Mouse (Mus musculus): ENCODE results near the gene Phgdh. TPM values are rescaled to one million over a fixed set of nuclear protein-coding genes. Genes with fewer than 3 reads are reported as not detected.

Phgdh gene
- polyA plus RNA-seq, 1 experiment: 125 TPM

DNA sequence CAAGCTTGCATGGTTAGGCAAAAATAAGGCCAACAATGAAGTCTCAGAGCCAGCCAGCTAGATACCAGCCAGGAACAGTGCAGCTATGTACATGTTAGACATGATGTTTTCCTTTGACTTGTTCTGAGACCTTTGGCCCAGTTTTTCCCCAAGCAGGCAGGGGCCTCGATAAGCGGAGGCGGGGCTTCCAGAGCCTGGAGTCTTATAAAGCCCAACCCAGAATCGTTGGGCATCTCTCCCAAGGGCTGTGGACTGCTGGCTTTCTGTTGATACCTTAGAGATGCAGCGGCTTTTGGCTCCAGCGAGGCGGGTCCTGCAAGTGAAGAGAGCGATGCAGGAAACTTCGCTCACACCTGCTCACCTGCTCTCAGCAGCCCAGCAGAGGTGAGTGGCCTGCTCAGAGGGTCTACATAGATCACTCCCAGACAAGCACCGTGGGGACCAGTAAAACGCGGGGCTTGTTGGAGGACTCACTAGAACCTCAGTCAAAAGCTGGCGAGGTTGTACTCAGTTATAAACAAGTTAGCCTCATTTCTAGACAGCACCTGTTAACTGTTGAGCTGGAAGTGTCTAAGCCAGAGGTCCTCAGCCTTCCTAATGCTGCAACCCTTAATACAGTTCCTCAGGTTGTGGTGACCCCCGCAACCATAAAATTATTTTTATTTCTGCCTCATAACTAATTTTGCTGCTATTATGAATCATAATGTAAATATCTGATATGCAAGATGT lies 59.4 kb downstream of the Phgdh start, which contains the start of gene Hmgcs2:
TSS of gene Hmgcs2 (plus strand) at position 232 of the 729 bp plus-strand sequence.
- H3K27me3 ChIP-seq (ENCODE audit: control insufficient read depth, insufficient read depth, low read length, poor library complexity, severe bottlenecking): no peaks in the 10 kb centered on the region
- H3K4me3 ChIP-seq (ENCODE audit: low read depth, low read length): no peak within 1 kb of the TSS
- TF ChIP-seq EP300 (IDR thresholded peaks at IDR 0.05; ENCODE audit: insufficient read depth, low read depth, low read length): no peak
- no peak for TF ChIP-seq CTCF (IDR thresholded peaks at IDR 0.05; ENCODE audit: low read depth, low read length)
- TF ChIP-seq POLR2A (IDR thresholded peaks at IDR 0.05; ENCODE audit: insufficient read depth, low read length): no peak
- no peaks in the 10 kb centered on the region; the same call in 1 of the 2 replicates for H3K9me3 ChIP-seq (replicated peaks; ENCODE audit: control insufficient read depth, insufficient read depth, low read length, poor library complexity, severe bottlenecking)
- no peaks in the 10 kb centered on the region for H3K4me1 ChIP-seq (ENCODE audit: control insufficient read depth, insufficient read depth, low read length)
- H3K27ac ChIP-seq (ENCODE audit: insufficient read depth, low read length): no peak within 1 kb of the TSS
- H3K36me3 ChIP-seq (ENCODE audit: control insufficient read depth, insufficient read depth, low read length, poor library complexity, severe bottlenecking): no peaks in the 10 kb centered on the region
- H3K9ac ChIP-seq (ENCODE audit: low read depth, poor library complexity, severe bottlenecking): no peak within 1 kb of the TSS

- no peaks in the 10 kb centered on the region for H3K4me1 ChIP-seq (ENCODE audit: control insufficient read depth, insufficient read depth, low read length)
- H3K36me3 ChIP-seq (ENCODE audit: control insufficient read depth, insufficient read depth, low read length, poor library complexity, severe bottlenecking): no peaks in the 10 kb centered on the region
- no peak overlapping the region for H3K27ac ChIP-seq (ENCODE audit: insufficient read depth, low read length)
- H3K27me3 ChIP-seq (ENCODE audit: control insufficient read depth, insufficient read depth, low read length, poor library complexity, severe bottlenecking): no peaks in the 10 kb centered on the region
- H3K9ac ChIP-seq (ENCODE audit: low read depth, poor library complexity, severe bottlenecking): no peak overlapping the region
- TF ChIP-seq EP300 (IDR thresholded peaks at IDR 0.05; ENCODE audit: insufficient read depth, low read depth, low read length) (no peak), CTCF (IDR thresholded peaks at IDR 0.05; ENCODE audit: low read depth, low read length) (no peak), POLR2A (IDR thresholded peaks at IDR 0.05; ENCODE audit: insufficient read depth, low read length) (no peak)
- no peaks in the 10 kb centered on the region; the same call in 1 of the 2 replicates for H3K9me3 ChIP-seq (replicated peaks; ENCODE audit: control insufficient read depth, insufficient read depth, low read length, poor library complexity, severe bottlenecking)
- H3K4me3 ChIP-seq (ENCODE audit: low read depth, low read length): no peak overlapping the region
These were observed 60.1 kb downstream of the Phgdh start for GRCm38 (mm10) chr3:98279682-98280081.

DNA sequence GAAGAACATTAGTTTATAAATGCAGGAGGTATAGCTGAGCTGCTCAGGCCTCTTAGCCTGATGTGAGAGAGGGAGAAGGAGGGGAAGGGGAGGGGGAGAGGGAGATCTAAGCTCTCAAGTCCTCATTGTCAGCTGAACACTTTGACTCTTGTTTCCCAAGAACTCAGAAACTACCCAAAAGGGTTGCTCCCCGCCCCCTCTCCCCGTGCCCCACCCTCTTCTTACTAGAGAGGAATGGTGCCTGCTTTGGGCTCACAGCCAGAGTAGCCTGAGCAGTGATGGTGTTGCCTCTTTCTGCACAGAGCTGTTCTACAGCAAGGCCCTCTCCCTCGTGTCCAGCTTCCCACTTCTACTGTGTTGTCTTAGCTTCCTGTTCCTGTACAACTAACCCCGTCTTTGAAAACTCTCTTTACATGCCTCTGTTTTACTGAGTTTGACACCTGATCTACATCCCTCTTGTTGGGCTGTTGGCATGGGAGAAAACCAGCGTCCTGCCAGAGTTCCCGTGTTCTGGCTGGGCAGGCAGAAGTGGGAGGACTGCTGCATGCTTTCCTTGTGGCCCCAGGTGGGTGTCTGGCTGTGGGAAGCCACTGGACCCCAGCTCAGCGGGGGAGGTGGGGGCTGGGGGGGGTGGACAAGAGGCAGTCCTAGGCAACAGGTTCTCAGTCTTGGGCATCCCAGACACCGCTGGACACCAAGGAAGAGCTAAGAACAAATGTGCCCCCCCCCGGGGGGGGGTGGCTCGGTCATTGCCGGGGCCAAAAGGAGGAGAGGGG lies 66.0 kb downstream of the Phgdh start:
- no peaks in the 10 kb centered on the region for H3K36me3 ChIP-seq (ENCODE audit: control insufficient read depth, insufficient read depth, low read length, poor library complexity, severe bottlenecking)
- H3K4me1 ChIP-seq (ENCODE audit: control insufficient read depth, insufficient read depth, low read length): no peaks in the 10 kb centered on the region
- no peak overlapping the region for H3K9ac ChIP-seq (ENCODE audit: low read depth, poor library complexity, severe bottlenecking)
- no peak overlapping the region for H3K27ac ChIP-seq (ENCODE audit: insufficient read depth, low read length)
- no peak overlapping the region for H3K4me3 ChIP-seq (ENCODE audit: low read depth, low read length)
- no peaks in the 10 kb centered on the region for H3K9me3 ChIP-seq (replicated peaks; ENCODE audit: control insufficient read depth, insufficient read depth, low read length, poor library complexity, severe bottlenecking)
- no peaks in the 10 kb centered on the region for H3K27me3 ChIP-seq (ENCODE audit: control insufficient read depth, insufficient read depth, low read length, poor library complexity, severe bottlenecking)
- no peak for TF ChIP-seq EP300 (IDR thresholded peaks at IDR 0.05; ENCODE audit: insufficient read depth, low read depth, low read length)
- TF ChIP-seq POLR2A (IDR thresholded peaks at IDR 0.05; ENCODE audit: insufficient read depth, low read length): no peak
- no peak for TF ChIP-seq CTCF (IDR thresholded peaks at IDR 0.05; ENCODE audit: low read depth, low read length)

DNA sequence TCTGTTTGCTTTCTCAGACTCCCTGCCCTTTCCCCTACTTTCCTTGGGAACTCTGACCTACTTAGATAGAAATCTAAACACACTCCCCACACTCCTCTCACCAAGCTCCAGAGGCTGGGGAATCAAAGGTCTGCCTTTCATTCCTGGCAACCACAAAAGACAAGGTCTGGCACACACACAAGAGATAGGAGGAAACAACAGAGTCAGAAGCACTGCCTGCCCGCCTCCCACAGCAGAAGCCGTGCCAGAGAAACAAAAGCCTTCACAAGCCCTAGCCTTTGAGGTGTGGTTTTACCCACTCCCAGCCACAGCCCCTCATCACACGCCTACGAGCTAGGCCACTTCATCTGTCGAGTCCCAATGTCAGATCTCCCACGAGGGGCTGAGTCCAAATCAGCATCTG lies 72.5 kb downstream of the Phgdh start:
- Histone ChIP-seq H3K27me3 (ENCODE audit: control insufficient read depth, insufficient read depth, low read length, poor library complexity, severe bottlenecking) (no peaks in the 10 kb centered on the region), H3K27ac (ENCODE audit: insufficient read depth, low read length) (no peak overlapping the region), H3K4me1 (ENCODE audit: control insufficient read depth, insufficient read depth, low read length) (no peaks in the 10 kb centered on the region), H3K4me3 (ENCODE audit: low read depth, low read length) (no peak overlapping the region), H3K9ac (ENCODE audit: low read depth, poor library complexity, severe bottlenecking) (no peak overlapping the region), H3K9me3 (replicated peaks; ENCODE audit: control insufficient read depth, insufficient read depth, low read length, poor library complexity, severe bottlenecking) (no peaks in the 10 kb centered on the region), H3K36me3 (ENCODE audit: control insufficient read depth, insufficient read depth, low read length, poor library complexity, severe bottlenecking) (no peaks in the 10 kb centered on the region)
- TF ChIP-seq CTCF (IDR thresholded peaks at IDR 0.05; ENCODE audit: low read depth, low read length): no peak
- no peak for TF ChIP-seq POLR2A (IDR thresholded peaks at IDR 0.05; ENCODE audit: insufficient read depth, low read length)
- no peak for TF ChIP-seq EP300 (IDR thresholded peaks at IDR 0.05; ENCODE audit: insufficient read depth, low read depth, low read length)

Other genes starting within 250 kb of the Phgdh start
- not detected in 2 replicates for gene Adam30, start 179.4 kb downstream of the Phgdh start, polyA plus RNA-seq (2011; ENCODE audit: insufficient read depth, insufficient read length, low read depth, missing spikeins)
- not detected in 2 replicates for gene Reg4, start 117.8 kb downstream of the Phgdh start, polyA plus RNA-seq (2011; ENCODE audit: insufficient read depth, insufficient read length, low read depth, missing spikeins)
- not detected in 2 replicates for gene Hmgcs2, start 59.6 kb downstream of the Phgdh start, polyA plus RNA-seq (2011; ENCODE audit: insufficient read depth, insufficient read length, low read depth, missing spikeins)
- gene Zfp697, start 42.5 kb upstream of the Phgdh start, polyA plus RNA-seq (2011; ENCODE audit: insufficient read depth, insufficient read length, low read depth, missing spikeins): 7.3 and 8.2 TPM in 2 replicates
- not detected in 2 replicates for gene Gm4450, start 117.1 kb upstream of the Phgdh start, polyA plus RNA-seq (2011; ENCODE audit: insufficient read depth, insufficient read length, low read depth, missing spikeins)
- not detected in 2 replicates for gene Hsd3b4, start 170.5 kb upstream of the Phgdh start, polyA plus RNA-seq (2011; ENCODE audit: insufficient read depth, insufficient read length, low read depth, missing spikeins)
- not detected in 2 replicates for gene Gm10681, start 248.8 kb upstream of the Phgdh start, polyA plus RNA-seq (2011; ENCODE audit: insufficient read depth, insufficient read length, low read depth, missing spikeins)

All from ES-Bruce4 (cell line).